Mouse (Mus musculus) ES-Bruce4 (cell line): ENCODE data around the gene Zglp1.

ENCODE experiments used
- CTCF ChIP-seq: IDR thresholded peaks from one replicate; pipeline ENCODE4 v1.8.1; 2011; ENCODE audit warnings: low read depth, low read length
- EP300 ChIP-seq: IDR thresholded peaks from 2 replicates; pipeline ENCODE4 v1.6.1; 2011; ENCODE audit warnings: low read depth, low read length; ENCODE audit not compliant: insufficient read depth
- POLR2A ChIP-seq: IDR thresholded peaks from one replicate; pipeline ENCODE4 v1.8.1; 2011; ENCODE audit warnings: low read length; ENCODE audit not compliant: insufficient read depth

DNA sequence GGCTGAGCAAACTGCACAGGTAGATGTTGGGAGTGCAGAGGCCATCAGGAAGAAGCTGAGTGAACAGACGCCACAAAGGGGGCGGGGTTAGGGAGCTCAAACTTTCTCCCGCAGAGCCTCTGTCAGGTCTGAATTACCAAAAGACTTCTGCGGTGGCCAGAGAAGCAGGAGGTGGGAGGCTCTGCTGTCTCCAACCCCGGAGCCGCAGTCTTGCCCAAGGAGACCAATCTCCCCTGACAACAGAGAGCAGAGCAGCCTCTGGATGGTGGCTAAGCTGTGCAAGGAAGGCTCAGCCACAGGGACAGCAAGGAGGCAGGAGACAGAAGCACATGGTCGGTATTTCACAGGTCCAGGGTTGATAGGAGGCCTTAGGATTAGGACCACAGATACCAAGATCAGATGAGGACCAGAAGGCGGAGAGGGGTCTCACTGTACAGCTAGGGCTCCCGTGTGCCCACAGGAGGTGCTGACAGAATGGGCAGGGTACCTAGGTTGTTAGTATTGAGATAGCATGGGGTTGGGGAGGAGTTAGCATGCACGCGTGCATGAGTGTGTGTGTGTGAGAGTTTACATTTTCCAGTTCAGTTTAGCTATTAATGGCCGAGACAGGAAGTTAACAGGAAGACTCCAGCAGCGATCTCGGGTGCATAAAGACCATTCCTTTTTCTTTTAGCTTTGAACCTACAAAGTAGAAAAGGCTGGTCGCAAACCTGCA lies 33.7 kb upstream of the Zglp1 start:
- TF ChIP-seq CTCF: no peak
- no peak for TF ChIP-seq POLR2A
- no peak for TF ChIP-seq EP300
